Mouse (Mus musculus): ENCODE data around the gene Gm11111. TPM values are rescaled to one million over a fixed set of nuclear protein-coding genes. Genes with fewer than 3 reads are reported as not detected.

Gene Gm11111
- total and polyA plus RNA-seq, 3 experiments = not detected

DNA sequence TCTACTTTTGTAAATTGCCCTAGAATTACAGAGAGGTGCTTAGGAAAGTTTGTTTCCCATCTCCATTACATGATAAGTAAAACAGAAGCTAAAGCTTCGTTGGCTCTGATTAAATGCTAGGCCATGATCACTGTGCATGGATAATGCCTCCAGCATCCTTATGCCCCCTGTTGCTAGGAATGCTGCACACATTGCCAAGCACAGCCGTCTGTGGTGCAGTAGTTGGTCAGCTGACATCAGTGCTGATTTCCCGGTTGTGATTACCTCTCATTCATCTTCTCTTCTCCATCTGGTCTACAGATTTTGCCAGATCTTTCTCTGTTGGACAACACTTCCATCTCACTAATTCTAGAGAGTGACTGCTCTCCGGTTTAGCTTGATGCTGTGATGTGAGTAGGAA, 19.9 kb downstream of the Gm11111 start:
- Histone ChIP-seq H3K36me3 (replicated peaks in 1 of 2; ENCODE audit: control insufficient read depth in 1 of 2, insufficient read depth in 1 of 2, low read length in 1 of 2) (no peaks in the 10 kb centered on the region), H3K79me2 (replicated peaks; ENCODE audit: control insufficient read depth, extremely low read depth, insufficient read depth, poor library complexity, severe bottlenecking) (no peaks in the 10 kb centered on the region), H3K9ac (ENCODE audit: insufficient read depth, low read depth) (no peak overlapping the region), H3K9me3 (replicated peaks; ENCODE audit: low read length) (no peaks in the 10 kb centered on the region), H3K4me1 (ENCODE audit: control insufficient read depth in 1 of 2, insufficient read depth in 2 of 2) (peaks cover 15 to 46% of the 10 kb centered on the region in 2 experiments), H3K4me3 (replicated peaks in 1 of 3; ENCODE audit: low read depth in 2 of 3, low read length in 2 of 3, poor library complexity in 1 of 3) (no peak overlapping the region), H3K27ac (ENCODE audit: insufficient read depth, low read depth) (no peak overlapping the region), H3K4me2 (ENCODE audit: insufficient read depth, low read depth, poor library complexity, severe bottlenecking) (no peak overlapping the region), H3K27me3 (replicated peaks) (no peaks in the 10 kb centered on the region)
- dilution Hi-C loops (cut with MboI; ENCODE audit: extremely low pct_ligation_motif_present, extremely low pct_unique_long_range_greater_than_20kb, low sequenced_read_pairs) (no loop called here), in situ Hi-C loops (cut with MboI; ENCODE audit: low pct_ligation_motif_present, low pct_unique_long_range_greater_than_20kb, low sequenced_read_pairs) (no loop called here)
- DNase-seq (ENCODE audit: extremely low read depth) = no peak
- no peak for TF ChIP-seq MYC (IDR thresholded peaks at IDR 0.05; ENCODE audit: low read depth, low read length)
- TF ChIP-seq MAX (IDR thresholded peaks at IDR 0.05; ENCODE audit: low read length) = no peak
- no peak for TF ChIP-seq ETS1 (conservative IDR thresholded peaks at IDR 0.05; ENCODE audit: low read depth, low read length)
- TF ChIP-seq CHD2 (IDR thresholded peaks at IDR 0.05; ENCODE audit: low read length) = no peak
- no peak for TF ChIP-seq JUN (IDR thresholded peaks at IDR 0.05; ENCODE audit: insufficient read depth, low read depth, low read length)
- no peak for TF ChIP-seq RAD21 (IDR thresholded peaks at IDR 0.05; ENCODE audit: low read depth, low read length)
- no peak for TF ChIP-seq RCOR1 (conservative IDR thresholded peaks at IDR 0.05; ENCODE audit: low read depth, low read length)
- no peak for TF ChIP-seq ZMIZ1 (IDR thresholded peaks at IDR 0.05; ENCODE audit: low read depth, low read length)
- TF ChIP-seq ZNF384 (IDR thresholded peaks at IDR 0.05; ENCODE audit: low read depth, low read length) = no peak
- TF ChIP-seq IRF4 (IDR thresholded peaks at IDR 0.05; ENCODE audit: low read depth, low read length) = no peak
- TF ChIP-seq E2F4 (IDR thresholded peaks at IDR 0.05; ENCODE audit: insufficient replicate concordance, low read depth, low read length) = no peak
- no peak for TF ChIP-seq NRF1 (IDR thresholded peaks at IDR 0.05; ENCODE audit: low read depth, low read length)
- TF ChIP-seq POLR2AphosphoS2 (IDR thresholded peaks at IDR 0.05; ENCODE audit: low read depth, low read length) = no peak
- TF ChIP-seq POLR2A (IDR thresholded peaks at IDR 0.05; ENCODE audit: low read depth, low read length) = no peak
- no peak for TF ChIP-seq TCF12 (IDR thresholded peaks at IDR 0.05; ENCODE audit: low read depth, low read length)
- no peak for TF ChIP-seq MAZ (IDR thresholded peaks at IDR 0.05; ENCODE audit: low read depth, low read length)
- TF ChIP-seq EP300 (IDR thresholded peaks at IDR 0.05; ENCODE audit: low read length) = no peak
- TF ChIP-seq MAFK (IDR thresholded peaks at IDR 0.05; ENCODE audit: insufficient replicate concordance, low read length) = no peak
- no peak for TF ChIP-seq ELF1 (IDR thresholded peaks at IDR 0.05; ENCODE audit: low read depth, low read length)
- TF ChIP-seq CTCF (conservative IDR thresholded peaks at IDR 0.05 in 1 of 2, IDR thresholded peaks at IDR 0.05 in 1 of 2; ENCODE audit: low read depth in 2 of 2, low read length in 2 of 2) = no peak

DNA sequence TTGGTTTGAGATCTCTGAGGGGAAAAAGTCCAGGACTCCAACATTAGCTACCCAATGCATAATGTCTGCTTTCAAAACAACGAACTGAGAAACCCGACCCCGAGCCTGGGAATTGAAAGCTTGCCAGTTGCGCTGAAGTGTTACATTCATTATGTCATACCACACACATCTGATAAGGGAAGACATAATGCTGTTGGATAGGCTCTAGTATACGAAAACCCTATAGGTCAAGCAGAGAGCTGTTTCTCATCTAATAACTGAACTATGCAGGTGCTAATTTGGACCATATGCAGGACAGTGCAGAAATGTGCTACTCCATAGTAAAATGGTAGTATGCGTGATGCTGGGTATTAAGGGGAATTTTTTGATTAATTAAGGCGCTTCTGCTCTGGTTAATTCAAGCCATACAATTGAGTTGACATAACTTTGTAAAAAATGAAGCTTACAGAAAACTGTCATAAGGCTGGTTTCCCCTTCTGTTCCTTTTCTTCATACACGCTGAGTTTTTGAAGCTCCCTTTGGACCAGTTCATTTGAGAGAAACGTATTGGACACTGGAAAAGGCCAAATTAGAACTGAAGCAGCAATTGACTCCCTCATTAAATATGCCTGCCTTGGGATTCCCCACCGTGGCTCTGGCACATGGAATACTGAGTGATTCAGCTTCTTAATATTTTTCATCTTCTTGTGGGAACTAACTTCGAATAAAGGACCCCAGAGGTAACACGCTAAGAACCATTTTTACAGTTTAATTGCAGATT, 22.4 kb downstream of the Gm11111 start:
- no peak for TF ChIP-seq TCF12 (IDR thresholded peaks at IDR 0.05; ENCODE audit: low read depth, low read length)
- TF ChIP-seq EP300 (IDR thresholded peaks at IDR 0.05; ENCODE audit: low read length) = no peak
- TF ChIP-seq UBTF (IDR thresholded peaks at IDR 0.05; ENCODE audit: low read depth, low read length) = no peak
- no peak for TF ChIP-seq ELF1 (IDR thresholded peaks at IDR 0.05; ENCODE audit: low read depth, low read length)
- no peak for TF ChIP-seq ZMIZ1 (IDR thresholded peaks at IDR 0.05; ENCODE audit: low read depth, low read length)
- no peak for TF ChIP-seq CHD1 (IDR thresholded peaks at IDR 0.05; ENCODE audit: low read depth, low read length)
- TF ChIP-seq ZKSCAN1 (IDR thresholded peaks at IDR 0.05; ENCODE audit: borderline replicate concordance, low read depth, low read length) = no peak
- no peak for TF ChIP-seq SIN3A (IDR thresholded peaks at IDR 0.05; ENCODE audit: low read length)
- no peak for TF ChIP-seq CTCF (conservative IDR thresholded peaks at IDR 0.05 in 1 of 2, IDR thresholded peaks at IDR 0.05 in 1 of 2; ENCODE audit: low read depth in 2 of 2, low read length in 2 of 2)
- no peak for TF ChIP-seq USF1 (IDR thresholded peaks at IDR 0.05; ENCODE audit: low read depth, low read length)
- TF ChIP-seq MYC (IDR thresholded peaks at IDR 0.05; ENCODE audit: low read depth, low read length) = no peak
- no peak for TF ChIP-seq TBP (conservative IDR thresholded peaks at IDR 0.05; ENCODE audit: low read depth, low read length)
- TF ChIP-seq MAZ (IDR thresholded peaks at IDR 0.05; ENCODE audit: low read depth, low read length) = no peak
- TF ChIP-seq JUND (conservative IDR thresholded peaks at IDR 0.05; ENCODE audit: low read depth, low read length) = no peak
- TF ChIP-seq MAX (IDR thresholded peaks at IDR 0.05; ENCODE audit: low read length) = no peak
- H3K4me2 ChIP-seq (ENCODE audit: insufficient read depth, low read depth, poor library complexity, severe bottlenecking) = no peak overlapping the region
- H3K27ac ChIP-seq (ENCODE audit: insufficient read depth, low read depth) = no peak overlapping the region
- no peaks in the 10 kb centered on the region for H3K9me3 ChIP-seq (replicated peaks; ENCODE audit: low read length)
- H3K4me1 ChIP-seq (ENCODE audit: control insufficient read depth in 1 of 2, insufficient read depth in 2 of 2) = peaks cover 4 to 44% of the 10 kb centered on the region in 2 experiments; a peak in 3 of 4 replicates
- H3K36me3 ChIP-seq (replicated peaks in 1 of 2; ENCODE audit: control insufficient read depth in 1 of 2, insufficient read depth in 1 of 2, low read length in 1 of 2) = no peaks in the 10 kb centered on the region
- no peak overlapping the region for H3K9ac ChIP-seq (ENCODE audit: insufficient read depth, low read depth)
- DNase-seq (ENCODE audit: extremely low read depth) = no peak
- H3K79me2 ChIP-seq (replicated peaks; ENCODE audit: control insufficient read depth, extremely low read depth, insufficient read depth, poor library complexity, severe bottlenecking) = no peaks in the 10 kb centered on the region
- no peak overlapping the region for H3K4me3 ChIP-seq (replicated peaks in 1 of 3; ENCODE audit: low read depth in 2 of 3, low read length in 2 of 3, poor library complexity in 1 of 3)
- in situ Hi-C loops (cut with MboI; ENCODE audit: low pct_ligation_motif_present, low pct_unique_long_range_greater_than_20kb, low sequenced_read_pairs) (no loop called here), dilution Hi-C loops (cut with MboI; ENCODE audit: extremely low pct_ligation_motif_present, extremely low pct_unique_long_range_greater_than_20kb, low sequenced_read_pairs) (no loop called here)
- H3K27me3 ChIP-seq (replicated peaks) = no peaks in the 10 kb centered on the region
